ENCODE assay signal across 25 mouse cellular contexts in the genomic region with DNA sequence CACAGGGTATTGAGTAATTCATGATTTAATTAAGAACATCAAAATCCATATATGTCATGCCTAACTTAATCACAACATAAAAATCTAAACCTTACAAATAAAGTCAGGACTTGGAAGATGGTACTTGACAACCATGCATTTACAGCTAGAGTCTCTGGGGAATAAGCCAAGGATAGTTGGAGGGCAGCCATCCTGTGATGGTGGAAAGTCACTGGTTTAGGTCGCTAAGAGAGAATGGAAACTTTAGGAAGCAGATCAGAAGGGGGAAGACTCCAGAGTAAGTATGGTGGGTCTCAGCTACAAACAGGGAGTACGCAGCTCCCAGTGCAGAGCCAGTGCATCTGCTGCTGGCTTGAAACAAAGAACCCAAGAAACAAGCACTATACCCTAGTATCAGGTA.
DNase-seq lines count a peak whose midpoint lies in the region; ATAC-seq and TF ChIP-seq lines count a peak whose summit lies in the region.
"Had no signal": no experiment of that assay in that cellular context is flagged by ENCODE, and none has a peak within 500 bp of the region (broad histone marks: within the 10 kb centered on the region; RNA-seq: fewer than 3 reads in every experiment).

No protein-coding gene starts in this region.

- H3K4me1 ChIP-seq in embryonic facial prominence, embryonic 13.5 days = no peaks in the 10 kb centered on the region
- no peaks in the 10 kb centered on the region for H3K4me1 ChIP-seq in embryonic facial prominence, embryonic 10.5 days
- no peaks in the 10 kb centered on the region for H3K4me1 ChIP-seq in lung, embryonic 14.5 days (ENCODE audit: insufficient read depth)
- no peaks in the 10 kb centered on the region for H3K4me1 ChIP-seq in midbrain, postnatal 0 days (ENCODE audit: insufficient read depth, low read length)
- H3K4me1 ChIP-seq in midbrain, embryonic 11.5 days (ENCODE audit: control insufficient read depth, insufficient read depth, low read length) = no peaks in the 10 kb centered on the region
- no peaks in the 10 kb centered on the region for H3K4me1 ChIP-seq in midbrain, embryonic 10.5 days
- H3K4me1 ChIP-seq: forebrain, embryonic 15.5 days; hindbrain, embryonic 10.5 days; hindbrain, embryonic 15.5 days; limb, embryonic 13.5 days; liver, embryonic 12.5 days had no signal

- H3K4me3 ChIP-seq in embryonic facial prominence, embryonic 13.5 days = no peak overlapping the region
- no peak overlapping the region for H3K4me3 ChIP-seq in embryonic facial prominence, embryonic 10.5 days
- H3K4me3 ChIP-seq in lung, embryonic 14.5 days (ENCODE audit: low read depth, low read length) = no peak overlapping the region
- H3K4me3 ChIP-seq in midbrain, postnatal 0 days (ENCODE audit: low read depth, low read length) = no peak overlapping the region
- no peak overlapping the region for H3K4me3 ChIP-seq in midbrain, embryonic 11.5 days (ENCODE audit: low read depth, low read length)
- H3K4me3 ChIP-seq in midbrain, embryonic 10.5 days = no peak overlapping the region
- H3K4me3 ChIP-seq: forebrain, embryonic 15.5 days; hindbrain, embryonic 10.5 days; hindbrain, embryonic 15.5 days; limb, embryonic 13.5 days; liver, embryonic 12.5 days had no signal

- H3K4me2 ChIP-seq in embryonic facial prominence, embryonic 13.5 days = no peak overlapping the region
- H3K4me2 ChIP-seq in lung, embryonic 14.5 days = no peak overlapping the region
- no peak overlapping the region for H3K4me2 ChIP-seq in midbrain, postnatal 0 days (ENCODE audit: low read depth, low read length, poor library complexity, severe bottlenecking)
- H3K4me2 ChIP-seq in midbrain, embryonic 11.5 days = no peak overlapping the region
- H3K4me2 ChIP-seq: forebrain, embryonic 15.5 days; hindbrain, embryonic 15.5 days; limb, embryonic 13.5 days; liver, embryonic 12.5 days had no signal

- no peak for TF ChIP-seq CTCF in lung, embryonic 14.5 days (IDR thresholded peaks at IDR 0.05; ENCODE audit: low read depth)
- TF ChIP-seq CTCF in midbrain, postnatal 0 days (IDR thresholded peaks at IDR 0.05) = no peak

- no peaks in the 10 kb centered on the region for H3K27me3 ChIP-seq in embryonic facial prominence, embryonic 13.5 days
- no peaks in the 10 kb centered on the region for H3K27me3 ChIP-seq in embryonic facial prominence, embryonic 10.5 days (replicated peaks; ENCODE audit: low read depth, poor library complexity, severe bottlenecking)
- H3K27me3 ChIP-seq in lung, embryonic 14.5 days (ENCODE audit: insufficient read depth, low read length) = no peaks in the 10 kb centered on the region
- H3K27me3 ChIP-seq in midbrain, postnatal 0 days (ENCODE audit: insufficient read depth, low read length) = no peaks in the 10 kb centered on the region
- H3K27me3 ChIP-seq in midbrain, embryonic 11.5 days (ENCODE audit: control insufficient read depth, insufficient read depth, low read length) = no peaks in the 10 kb centered on the region
- H3K27me3 ChIP-seq in midbrain, embryonic 10.5 days (ENCODE audit: low read depth, poor library complexity, severe bottlenecking) = no peaks in the 10 kb centered on the region
- H3K27me3 ChIP-seq: CH12.LX; forebrain, embryonic 15.5 days; hindbrain, embryonic 15.5 days; limb, embryonic 13.5 days; liver, embryonic 12.5 days had no signal

- H3K36me3 ChIP-seq in embryonic facial prominence, embryonic 13.5 days = no peaks in the 10 kb centered on the region
- no peaks in the 10 kb centered on the region for H3K36me3 ChIP-seq in embryonic facial prominence, embryonic 10.5 days (replicated peaks)
- H3K36me3 ChIP-seq in lung, embryonic 14.5 days (ENCODE audit: insufficient read depth) = no peaks in the 10 kb centered on the region
- no peaks in the 10 kb centered on the region for H3K36me3 ChIP-seq in midbrain, postnatal 0 days (ENCODE audit: insufficient read depth, low read length)
- H3K36me3 ChIP-seq in midbrain, embryonic 11.5 days (ENCODE audit: control insufficient read depth, insufficient read depth, low read length) = no peaks in the 10 kb centered on the region
- no peaks in the 10 kb centered on the region for H3K36me3 ChIP-seq in midbrain, embryonic 10.5 days
- H3K36me3 ChIP-seq: forebrain, embryonic 15.5 days; hindbrain, embryonic 10.5 days; hindbrain, embryonic 15.5 days; limb, embryonic 13.5 days; liver, embryonic 12.5 days had no signal

- H3K9ac ChIP-seq in embryonic facial prominence, embryonic 13.5 days = no peak overlapping the region
- no peak overlapping the region for H3K9ac ChIP-seq in lung, embryonic 14.5 days
- H3K9ac ChIP-seq in midbrain, postnatal 0 days (replicated peaks; ENCODE audit: low read length, poor library complexity, severe bottlenecking) = no peak overlapping the region
- no peak overlapping the region for H3K9ac ChIP-seq in midbrain, embryonic 11.5 days (ENCODE audit: low read length)
- H3K9ac ChIP-seq: forebrain, embryonic 15.5 days; hindbrain, embryonic 15.5 days; limb, embryonic 13.5 days; liver, embryonic 12.5 days; liver, postnatal 0 days had no signal

- H3K9me3 ChIP-seq in embryonic facial prominence, embryonic 13.5 days = no peaks in the 10 kb centered on the region
- no peaks in the 10 kb centered on the region for H3K9me3 ChIP-seq in embryonic facial prominence, embryonic 10.5 days
- H3K9me3 ChIP-seq in lung, embryonic 14.5 days (ENCODE audit: low read depth, low read length) = no peaks in the 10 kb centered on the region
- no peaks in the 10 kb centered on the region for H3K9me3 ChIP-seq in midbrain, postnatal 0 days (ENCODE audit: low read length)
- H3K9me3 ChIP-seq in midbrain, embryonic 11.5 days (ENCODE audit: control insufficient read depth, low read length) = no peaks in the 10 kb centered on the region
- no peaks in the 10 kb centered on the region for H3K9me3 ChIP-seq in midbrain, embryonic 10.5 days (replicated peaks)
- H3K9me3 ChIP-seq: forebrain, embryonic 15.5 days; hindbrain, embryonic 10.5 days; hindbrain, embryonic 15.5 days; limb, embryonic 13.5 days; liver, embryonic 12.5 days had no signal

- 61% methylated on average over 2 of the region's 2 CpGs for WGBS in embryonic facial prominence, embryonic 13.5 days
- 74% methylated on average over 2 of the region's 2 CpGs for WGBS in embryonic facial prominence, embryonic 10.5 days
- 53% methylated on average over 2 of the region's 2 CpGs for WGBS in lung, embryonic 14.5 days
- WGBS in midbrain, postnatal 0 days = 77% methylated on average over 2 of the region's 2 CpGs
- WGBS in midbrain, embryonic 11.5 days = 72% methylated on average over 2 of the region's 2 CpGs
- WGBS in midbrain, embryonic 10.5 days = 87% methylated on average over 2 of the region's 2 CpGs

- no peak for DNase-seq in embryonic facial prominence, embryonic 10.5 days (ENCODE audit: low spot score)
- peak; percentile 86 for DNase-seq in lung, embryonic 14.5 days
- no peak for DNase-seq in lung, postnatal 36 days
- DNase-seq in midbrain, postnatal 0 days (ENCODE audit: low spot score) = peak; percentile 31
- no peak for DNase-seq in midbrain, embryonic 11.5 days (ENCODE audit: low spot score, missing footprints)
- no peak for DNase-seq in midbrain, embryonic 10.5 days (ENCODE audit: low spot score)
- DNase-seq: adrenal gland, adult 8-10 months; cerebellum, adult 11 months; cerebellum, adult 9-10 months; embryo, embryonic 11 days; gastrocnemius, postnatal 14 days; heart, postnatal 14 days; kidney, adult 8-10 months; kidney, postnatal 4 days; liver, postnatal 0 days; thymus, postnatal 4 days had no signal

- H3K27ac ChIP-seq in embryonic facial prominence, embryonic 13.5 days = peak overlapping the region; percentile 29; the same call in 1 of the 2 replicates
- H3K27ac ChIP-seq in embryonic facial prominence, embryonic 10.5 days (replicated peaks) = no peak overlapping the region
- H3K27ac ChIP-seq in lung, embryonic 14.5 days (ENCODE audit: low read depth) = peak overlapping the region; percentile 61; the same call in 1 of the 2 replicates
- no peak overlapping the region for H3K27ac ChIP-seq in midbrain, postnatal 0 days (ENCODE audit: low read depth, low read length)
- no peak overlapping the region for H3K27ac ChIP-seq in midbrain, embryonic 11.5 days (ENCODE audit: low read depth, low read length)
- no peak overlapping the region for H3K27ac ChIP-seq in midbrain, embryonic 10.5 days (replicated peaks)
- H3K27ac ChIP-seq: forebrain, embryonic 15.5 days; hindbrain, embryonic 10.5 days; hindbrain, embryonic 15.5 days; kidney, postnatal 0 days; limb, embryonic 13.5 days; liver, embryonic 12.5 days had no signal

- ATAC-seq in embryonic facial prominence, embryonic 13.5 days (ENCODE audit: insufficient number of reproducible peaks, insufficient read depth, low FRiP score, low TSS enrichment, low read depth) = no peak
- ATAC-seq in lung, embryonic 14.5 days (ENCODE audit: insufficient read depth) = peak; percentile 52; the same call in 1 of the 2 replicates
- ATAC-seq in midbrain, postnatal 0 days (ENCODE audit: low FRiP score) = no peak
- ATAC-seq in midbrain, embryonic 11.5 days (ENCODE audit: low FRiP score) = no peak
- ATAC-seq: forebrain, embryonic 15.5 days; intestine, embryonic 16.5 days; liver, embryonic 12.5 days; liver, postnatal 0 days had no signal

Comparison
In these comparisons a context has a peak if more than half of its experiments do, and no peak if none do; other contexts are left out.
1. H3K27ac ChIP-seq: peak in embryonic facial prominence, embryonic 13.5 days (single experiment) and lung, embryonic 14.5 days (single experiment); none in embryonic facial prominence, embryonic 10.5 days (single experiment), midbrain, postnatal 0 days (single experiment), midbrain, embryonic 11.5 days (single experiment) and midbrain, embryonic 10.5 days (single experiment).
2. DNase-seq: peak in lung, embryonic 14.5 days (single experiment) and midbrain, postnatal 0 days (single experiment); none in embryonic facial prominence, embryonic 10.5 days (single experiment), lung, postnatal 36 days (single experiment), midbrain, embryonic 11.5 days (single experiment) and midbrain, embryonic 10.5 days (single experiment).